Mouse (Mus musculus) intestine, embryonic 16.5 days (tissue): ENCODE measurements around the gene Olfr716. TPM values are rescaled to one million over a fixed set of nuclear protein-coding genes. Genes with fewer than 3 reads are reported as not detected.
"Not testable (repeated sequence)": the region's sequence is repeated elsewhere in the genome, so short reads cannot be mapped to it uniquely, and the experiment has no call there.

Experiments
- ATAC-seq: fragments of 200-750 bp; cut with Nextera tagmentation; 2 replicates; pipeline ENCODE4 v1.8.0; 2017; ENCODE audit warnings: moderate TSS enrichment, moderate library complexity
- H3K27ac ChIP-seq: fragments of 300-500 bp; sonication (generic); 2 replicates; pipeline ENCODE4 v1.5.1; 2014; ENCODE audit warnings: mild to moderate bottlenecking, low read length
- H3K27me3 ChIP-seq: fragments of 300-500 bp; sonication (generic); replicated peaks from 2 replicates; pipeline ENCODE4 v1.6.1; 2014; ENCODE audit warnings: low read length, control low read depth, mixed read lengths; ENCODE audit not compliant: control insufficient read depth, insufficient read depth
- H3K36me3 ChIP-seq: fragments of 300-500 bp; sonication (generic); 2 replicates; pipeline ENCODE4 v1.6.1; 2014; ENCODE audit warnings: low read length, control low read depth; ENCODE audit not compliant: control insufficient read depth, insufficient read depth
- H3K4me1 ChIP-seq: fragments of 300-500 bp; sonication (generic); 2 replicates; pipeline ENCODE4 v1.6.1; 2014; ENCODE audit warnings: low read length, control low read depth, mixed read lengths; ENCODE audit not compliant: control insufficient read depth, insufficient read depth
- H3K4me2 ChIP-seq: fragments of 300-500 bp; sonication (generic); 2 replicates; pipeline ENCODE4 v1.6.1; 2014; ENCODE audit warnings: low read depth, low read length, control low read depth
- H3K4me3 ChIP-seq: fragments of 300-500 bp; sonication (generic); 2 replicates; pipeline ENCODE4 v1.5.1; 2014; ENCODE audit warnings: mild to moderate bottlenecking, low read length
- H3K9ac ChIP-seq: fragments of 300-500 bp; sonication (generic); 2 replicates; pipeline ENCODE4 v1.6.1; 2014; ENCODE audit warnings: low read depth, low read length
- H3K9me3 ChIP-seq: fragments of 300-500 bp; sonication (generic); 2 replicates; pipeline ENCODE4 v1.6.1; 2016; ENCODE audit warnings: low read length, control low read depth; ENCODE audit not compliant: control insufficient read depth
- WGBS: fragments of 180-500 bp; shearing (Covaris S2); extraction: QIAGEN DNeasy Blood & Tissue Kit; methylation state at CpG from one replicate; pipeline ENCODE4 v1.1.7; 2014; 5-methylcytosine and 5-hydroxymethylcytosine counted together
- polyA plus RNA-seq: library from polyadenylated mRNA; unstranded; fragments of >200 nt; fragmentation: Nextera tagmentation; extraction: Ambion mirVana; gene quantifications from 2 replicates; pipeline ENCODE4 v1.2.1, GENCODE M21; 2015

Gene Olfr716
- polyA plus RNA-seq, result not detected in 2 replicates

- not testable (repeated sequence) for H3K27ac ChIP-seq, ATAC-seq, H3K4me1 ChIP-seq, H3K9me3 ChIP-seq, H3K4me3 ChIP-seq, H3K9ac ChIP-seq, H3K36me3 ChIP-seq, H3K27me3 ChIP-seq, H3K4me2 ChIP-seq
- WGBS, result 64% methylated on average over 2 of the region's 2 CpGs
These were observed at the start of gene Olfr716 for GRCm38 (mm10) chr7:107138027-107138426. Olfr716 (plus strand) TSS chr7:107138327.

GRCm38 (mm10) chr7:107092920-107093319 lies 45.2 kb upstream of the Olfr716 start, which contains the start of gene Olfr17:
Olfr17 (plus strand) TSS chr7:107093220.
- H3K36me3 ChIP-seq, result no peaks in the 10 kb centered on the region
- H3K9ac ChIP-seq, result no peak within 1 kb of the TSS
- ATAC-seq, result no peak
- 49% methylated on average over 1 of the region's 1 CpGs for WGBS
- H3K27me3 ChIP-seq, result no peaks in the 10 kb centered on the region
- no peak within 1 kb of the TSS for H3K4me2 ChIP-seq
- no peak within 1 kb of the TSS for H3K27ac ChIP-seq
- no peaks in the 10 kb centered on the region for H3K9me3 ChIP-seq
- H3K4me1 ChIP-seq, result no peaks in the 10 kb centered on the region
- H3K4me3 ChIP-seq, result no peak within 1 kb of the TSS

GRCm38 (mm10) chr7:107110269-107110668 lies 27.9 kb upstream of the Olfr716 start, which contains the start of gene Olfr715b:
Olfr715b (minus strand) TSS chr7:107110369.
- H3K27ac ChIP-seq, H3K4me2 ChIP-seq, H3K4me1 ChIP-seq, H3K27me3 ChIP-seq, H3K9me3 ChIP-seq, H3K4me3 ChIP-seq, H3K36me3 ChIP-seq, H3K9ac ChIP-seq, ATAC-seq: not testable (repeated sequence)
- 78% methylated on average over 1 of the region's 2 CpGs for WGBS

- not testable (repeated sequence) for H3K9me3 ChIP-seq, H3K27me3 ChIP-seq, H3K9ac ChIP-seq, H3K36me3 ChIP-seq, H3K27ac ChIP-seq, ATAC-seq, H3K4me1 ChIP-seq, H3K4me3 ChIP-seq, H3K4me2 ChIP-seq
- WGBS, result 90% methylated on average over 2 of the region's 3 CpGs
These were observed 7.1 kb upstream of the Olfr716 start, which contains the start of gene Olfr715 for GRCm38 (mm10) chr7:107130983-107131382. Olfr715 (minus strand) TSS chr7:107131083.

- 79% methylated on average over 10 of the region's 10 CpGs for WGBS
- H3K27me3 ChIP-seq, result no peaks in the 10 kb centered on the region
- no peak within 1 kb of the TSS for H3K9ac ChIP-seq
These were observed 28.6 kb downstream of the Olfr716 start, which contains the start of gene Nlrp14 for GRCm38 (mm10) chr7:107166690-107167089. Nlrp14 (plus strand) TSS chr7:107166990.

GRCm38 (mm10) chr7:107180406-107180805 lies 42.3 kb downstream of the Olfr716 start:
- Histone ChIP-seq H3K36me3 (no peaks in the 10 kb centered on the region), H3K9me3 (no peaks in the 10 kb centered on the region), H3K27me3 (no peaks in the 10 kb centered on the region), H3K4me2 (no peak overlapping the region), H3K4me3 (no peak overlapping the region), H3K27ac (no peak overlapping the region), H3K4me1 (no peaks in the 10 kb centered on the region), H3K9ac (no peak overlapping the region)
- WGBS, result 40% methylated on average over 2 of the region's 2 CpGs
- no peak for ATAC-seq

More at GRCm38 (mm10) chr7:107166690-107167089, 28.6 kb downstream of the Olfr716 start, which contains the start of gene Nlrp14:
- H3K4me3 ChIP-seq, result no peak within 1 kb of the TSS
- H3K4me2 ChIP-seq, result no peak within 1 kb of the TSS
- ATAC-seq, result no peak
- H3K27ac ChIP-seq, result no peak within 1 kb of the TSS
- H3K36me3 ChIP-seq, result no peaks in the 10 kb centered on the region
- H3K9me3 ChIP-seq, result no peaks in the 10 kb centered on the region
- H3K4me1 ChIP-seq, result no peaks in the 10 kb centered on the region

Other genes with a start within 250 kb of the Olfr716 start
- not detected in 2 replicates for gene Olfr707, start 237.1 kb upstream of the Olfr716 start, polyA plus RNA-seq
- gene Olfr1532-ps1, start 230.3 kb upstream of the Olfr716 start, polyA plus RNA-seq, result not detected in 2 replicates
- gene Olfr709-ps1, start 206.1 kb upstream of the Olfr716 start, polyA plus RNA-seq, result not detected in 2 replicates
- not detected in 2 replicates for gene Olfr710, start 190.0 kb upstream of the Olfr716 start, polyA plus RNA-seq
- gene Olfr6, start 174.4 kb upstream of the Olfr716 start, polyA plus RNA-seq, result not detected in 2 replicates
- not detected in 2 replicates for gene Olfr711, start 162.9 kb upstream of the Olfr716 start, polyA plus RNA-seq
- gene Olfr2, start 132.3 kb upstream of the Olfr716 start, polyA plus RNA-seq, result not detected in 2 replicates
- not detected in 2 replicates for gene Olfr713, start 107.2 kb upstream of the Olfr716 start, polyA plus RNA-seq
- gene Olfr714, start 67.3 kb upstream of the Olfr716 start, polyA plus RNA-seq, result not detected in 2 replicates
- gene Olfr17, start 45.1 kb upstream of the Olfr716 start, polyA plus RNA-seq, result not detected in 2 replicates
- not detected in 2 replicates for gene Olfr715b, start 28.0 kb upstream of the Olfr716 start, polyA plus RNA-seq
- gene Olfr715, start 7.2 kb upstream of the Olfr716 start, polyA plus RNA-seq, result not detected in 2 replicates
- gene Nlrp14, start 28.7 kb downstream of the Olfr716 start, polyA plus RNA-seq, result not detected in 2 replicates
- gene Rbmxl2, start 71.1 kb downstream of the Olfr716 start, polyA plus RNA-seq, result not detected in 2 replicates
- gene Syt9, start 232.4 kb downstream of the Olfr716 start, polyA plus RNA-seq, result 2.4 and 2.6 TPM in 2 replicates